Mouse (Mus musculus) testis, postnatal 14 days (tissue): ENCODE data around the gene Usp31.

Experiments
- DNase-seq: peaks from one replicate; pipeline ENCODE4 v3.0.0; 2021; ENCODE audit warnings: low spot score

Usp31 gene

DNA sequence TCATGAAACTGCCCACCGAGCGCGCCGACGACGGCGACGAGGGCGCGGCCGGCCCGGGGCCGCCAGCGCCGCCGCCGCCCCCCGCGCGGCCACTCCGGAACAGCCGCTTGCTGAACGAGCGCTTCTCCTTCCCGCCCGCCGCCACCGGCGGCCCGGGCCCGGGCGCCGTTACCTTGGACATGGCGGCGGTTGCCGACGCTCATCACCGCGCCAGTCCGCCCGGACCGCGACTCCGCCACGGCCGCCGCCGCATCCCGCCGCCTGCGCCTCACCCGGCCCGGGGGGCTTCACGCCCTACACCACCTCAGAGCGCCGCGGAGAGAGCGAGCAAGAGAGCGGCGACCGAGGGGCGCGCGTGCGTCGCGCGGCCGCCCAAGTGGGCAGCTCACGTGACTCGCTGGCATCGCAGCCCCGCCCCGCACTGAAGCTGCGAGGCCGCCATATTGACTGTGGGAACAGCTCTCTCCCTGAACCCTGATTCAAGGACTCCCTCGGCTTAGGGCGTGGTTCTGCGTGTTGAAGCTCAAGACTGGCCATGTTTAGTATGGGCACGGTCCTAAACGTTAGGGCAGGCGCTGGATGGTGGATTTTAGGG lies at the start of gene Usp31:
TSS of gene Usp31 (minus strand) at position 181 of the 595 bp plus-strand sequence.
- DNase-seq: peak; percentile 97

DNA sequence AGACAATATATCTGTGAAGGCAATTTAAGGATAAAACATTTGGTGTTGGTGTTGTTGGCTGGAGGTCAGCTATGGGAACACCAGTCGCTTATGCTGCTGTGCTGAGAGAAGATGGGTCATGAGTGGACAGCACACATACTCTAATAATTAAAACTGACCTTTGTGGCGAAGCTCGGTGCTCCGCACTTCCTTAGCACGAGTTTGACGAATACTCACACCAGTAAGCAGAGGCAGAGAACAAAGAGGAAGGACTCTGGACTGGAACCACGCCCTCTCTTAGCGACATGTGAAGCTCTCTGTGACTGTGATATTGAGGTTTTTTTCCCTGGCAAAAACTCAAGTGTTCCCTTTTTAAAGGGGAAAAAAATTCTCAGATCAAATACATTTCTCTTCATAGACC lies 47.7 kb upstream of the Usp31 start:
- DNase-seq: no peak

DNA sequence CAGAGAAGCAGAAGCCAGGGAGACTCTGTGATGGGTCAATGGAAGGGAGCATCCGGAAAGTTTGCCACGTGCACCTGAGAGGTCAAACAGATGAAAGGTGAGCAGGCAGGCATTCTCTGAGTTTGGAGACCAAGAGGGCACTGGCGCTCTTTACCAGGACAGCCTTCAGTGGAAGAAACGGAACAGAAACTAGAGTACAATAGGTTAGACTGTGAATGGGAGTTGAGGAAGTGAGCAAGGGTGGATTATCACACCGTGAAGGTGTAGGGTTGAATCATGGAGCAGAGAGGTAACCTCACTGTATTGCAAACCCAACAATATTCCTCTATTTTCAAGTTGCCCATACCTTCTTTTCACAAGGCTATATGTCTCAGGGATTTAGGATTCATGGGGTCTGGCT lies 43.2 kb upstream of the Usp31 start:
- DNase-seq: no peak

DNA sequence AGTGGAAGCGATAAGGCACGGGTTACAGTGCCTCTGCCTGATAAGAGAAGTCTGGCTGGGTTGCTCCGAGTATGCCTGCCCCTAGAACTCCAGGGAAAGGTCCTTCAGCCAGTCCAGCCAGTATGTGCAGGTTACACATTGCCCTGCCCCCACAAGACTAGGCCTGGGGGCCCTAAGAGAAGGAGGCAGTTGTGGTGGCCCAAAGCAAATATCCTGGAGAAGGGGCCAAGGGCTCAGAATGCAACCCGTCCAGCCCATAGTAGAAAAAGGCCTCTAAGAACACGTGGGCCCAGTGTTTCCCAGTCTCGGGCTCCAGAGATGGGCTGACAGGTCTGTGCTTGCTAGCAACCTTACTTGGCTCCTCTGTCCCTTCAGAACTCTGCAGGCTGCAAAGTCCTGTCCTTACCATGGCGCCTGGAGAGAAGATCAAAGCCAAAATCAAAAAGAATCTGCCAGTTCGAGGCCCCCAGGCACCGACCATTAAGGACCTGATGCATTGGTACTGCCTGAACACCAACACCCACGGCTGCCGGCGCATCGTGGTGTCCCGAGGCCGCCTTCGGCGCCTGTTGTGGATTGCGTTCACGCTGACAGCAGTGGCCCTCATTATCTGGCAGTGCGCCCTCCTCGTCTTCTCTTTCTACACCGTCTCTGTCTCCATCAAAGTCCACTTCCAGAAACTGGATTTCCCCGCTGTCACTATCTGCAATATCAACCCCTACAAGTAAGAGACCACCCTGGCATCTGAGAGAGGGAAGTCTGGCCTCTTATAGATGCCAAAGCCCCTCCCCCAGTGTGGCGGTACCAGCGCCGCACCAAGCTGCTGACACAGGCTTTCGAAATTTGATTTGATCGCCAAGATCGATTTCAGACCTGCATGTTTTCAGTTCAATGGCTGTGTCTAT lies 30.7 kb upstream of the Usp31 start:
- DNase-seq: no peak

DNA sequence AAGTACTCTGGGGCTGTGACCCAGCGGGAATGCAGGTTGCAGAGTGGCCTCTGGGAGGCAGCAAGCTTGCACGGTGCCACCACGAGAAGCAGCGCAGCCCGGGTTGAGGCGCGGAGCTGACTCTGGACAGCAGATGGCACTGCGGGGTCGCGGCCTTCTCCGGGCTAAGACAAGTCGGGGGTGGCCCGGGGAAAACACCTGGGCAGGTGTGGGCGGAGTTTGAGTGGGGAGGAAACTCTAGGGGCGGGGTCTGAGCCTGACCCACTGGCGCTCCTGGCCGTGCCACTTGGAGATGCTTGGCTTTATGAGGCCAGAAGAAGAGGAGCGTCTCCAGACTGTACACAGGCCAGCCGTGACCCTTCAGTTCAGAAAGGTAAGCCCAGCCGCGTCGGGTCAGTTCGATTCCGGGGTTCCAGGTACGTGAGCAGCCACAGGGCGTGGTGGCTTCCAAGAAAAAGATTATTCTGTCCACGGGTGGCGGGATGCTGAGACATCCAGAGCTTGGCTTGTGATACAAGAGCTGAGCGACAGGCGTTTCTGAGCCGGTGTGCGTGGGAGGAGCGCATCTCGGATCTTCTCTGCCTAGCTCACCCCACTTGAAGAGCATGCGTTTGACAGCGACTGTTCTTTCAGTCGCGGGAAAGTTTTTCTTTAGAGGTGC lies 27.2 kb upstream of the Usp31 start, which contains the start of gene Scnn1g:
TSS of gene Scnn1g (plus strand) at position 309 of the 661 bp plus-strand sequence.
- DNase-seq: peak; percentile 72

DNA sequence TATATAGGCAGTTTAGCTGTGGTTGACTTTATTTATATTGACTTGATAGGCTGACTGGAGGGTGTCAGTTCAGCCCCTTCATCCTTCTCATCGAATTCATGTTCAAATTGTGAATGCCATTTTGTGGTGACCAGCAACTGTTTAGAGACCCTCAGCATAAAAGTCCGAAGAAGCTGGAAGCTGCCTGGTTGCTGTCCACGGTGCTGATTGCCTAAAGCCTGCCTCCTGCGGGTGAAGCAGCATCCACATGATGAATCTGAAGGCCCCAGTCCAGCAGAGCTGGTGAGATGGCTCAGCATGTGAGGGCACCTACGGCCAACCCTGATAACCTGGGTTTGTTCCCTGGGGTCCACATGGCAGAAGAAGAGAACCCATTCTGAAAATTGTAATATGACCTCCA lies 23.2 kb upstream of the Usp31 start:
- peak; percentile 25 for DNase-seq

DNA sequence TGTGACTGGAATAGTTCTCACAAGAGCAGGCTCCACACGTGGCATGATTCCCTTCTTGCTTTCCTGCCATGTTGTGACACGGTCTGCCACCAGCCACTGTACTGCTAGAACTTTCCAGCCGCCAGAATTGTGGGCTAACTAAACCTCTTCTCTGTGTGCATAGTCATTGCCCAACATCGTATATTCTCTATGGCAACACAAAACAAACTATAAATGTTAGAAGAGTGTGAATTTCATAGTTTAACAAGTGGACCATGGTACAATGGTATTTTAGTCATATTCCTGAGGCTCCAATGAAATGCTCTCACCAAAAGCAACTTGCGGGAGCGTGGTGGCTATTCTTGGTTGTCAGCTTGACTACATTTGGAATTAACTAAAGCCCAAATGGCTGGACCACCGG lies 10.0 kb upstream of the Usp31 start:
- no peak for DNase-seq

DNA sequence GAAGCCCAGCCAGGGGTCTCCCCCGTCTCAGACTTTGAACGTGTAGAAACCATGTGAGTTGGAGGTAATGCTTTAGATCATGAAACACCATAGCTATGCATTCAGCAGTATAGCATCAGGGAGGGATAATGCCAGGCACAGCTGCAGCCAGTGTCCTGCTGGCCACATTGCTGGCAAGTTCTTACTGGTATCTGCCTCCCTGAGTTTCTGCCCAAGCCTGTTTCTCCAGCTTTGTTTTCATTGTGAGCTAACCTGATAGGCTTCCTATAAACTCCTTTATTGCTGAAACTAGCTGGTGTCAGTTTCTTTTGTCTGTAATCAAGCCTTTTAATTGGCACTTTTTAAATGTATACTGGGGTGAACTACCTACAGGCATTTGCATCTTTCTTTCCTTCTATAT lies 4.1 kb upstream of the Usp31 start:
- no peak for DNase-seq

DNA sequence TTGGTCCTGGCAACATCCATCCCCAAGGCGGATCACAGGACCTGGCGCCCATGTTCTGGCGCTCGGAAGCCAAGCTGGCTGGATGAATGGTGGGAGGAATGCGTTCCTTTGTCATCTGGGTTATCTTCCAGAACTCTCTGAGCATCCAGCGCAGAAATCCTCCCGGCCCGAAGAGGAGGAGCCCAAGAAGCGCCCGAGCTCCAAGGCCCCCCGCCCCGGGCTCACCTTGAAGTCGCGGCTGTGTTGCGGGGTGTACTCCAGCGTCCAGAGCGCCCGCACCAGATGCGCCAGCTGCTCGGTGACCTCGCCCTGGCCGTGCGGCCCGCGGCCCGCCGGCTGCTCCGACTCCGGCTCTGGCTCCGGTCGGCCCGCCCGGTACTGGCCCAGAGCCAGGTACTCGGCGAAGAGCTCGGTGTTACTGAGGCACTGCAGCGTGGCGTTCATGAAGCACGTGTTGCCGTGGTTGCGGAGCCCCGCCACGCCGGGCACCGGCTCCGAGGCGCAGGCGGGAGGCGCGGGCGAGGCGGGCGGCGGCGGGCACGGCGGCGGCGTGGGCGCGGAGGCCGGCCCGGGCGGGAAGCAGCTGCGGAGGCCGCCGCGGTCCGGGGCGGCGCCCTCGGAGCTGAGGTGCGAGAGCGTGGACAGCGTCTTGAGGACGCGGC lies 511 bp downstream of the Usp31 start:
- peak; percentile 59 for DNase-seq

DNA sequence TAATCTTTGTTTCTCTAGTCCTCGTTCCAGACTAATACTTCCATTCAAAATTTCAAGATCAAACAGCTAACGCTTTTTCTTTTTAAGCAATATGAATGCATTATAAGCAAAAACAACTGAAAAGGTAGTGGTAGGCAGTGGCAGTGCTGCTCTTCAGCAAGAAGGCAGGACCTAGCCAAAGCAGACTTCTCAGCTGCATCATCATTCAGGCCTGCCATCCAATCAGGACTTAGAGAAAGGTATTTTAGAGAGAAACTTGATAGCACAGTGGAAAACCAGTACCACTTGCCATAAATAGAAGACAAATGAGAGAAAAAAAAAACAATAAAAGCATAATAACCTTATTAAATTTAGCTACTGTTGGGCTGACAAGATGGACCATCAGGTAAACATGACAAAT lies 2.0 kb downstream of the Usp31 start:
- no peak for DNase-seq

DNA sequence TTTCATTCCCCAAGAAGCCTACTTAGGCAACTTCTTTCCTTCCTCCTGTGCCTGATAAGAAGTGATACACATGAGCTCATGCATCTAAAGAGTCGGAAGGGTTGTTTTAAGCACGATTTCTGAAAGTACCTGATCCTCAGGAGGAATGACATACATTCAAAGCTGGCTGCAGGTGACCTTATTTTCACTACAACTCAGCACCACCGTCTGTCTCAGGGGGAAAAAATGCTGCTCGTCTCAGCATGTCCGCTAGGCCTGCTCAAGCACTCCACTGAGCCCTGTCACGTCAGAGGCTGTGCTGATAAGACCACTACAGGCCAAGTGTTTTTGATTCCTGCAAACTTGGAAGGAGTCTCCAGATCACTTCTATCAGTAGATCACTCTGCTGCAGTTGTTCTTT lies 5.1 kb downstream of the Usp31 start:
- no peak for DNase-seq

DNA sequence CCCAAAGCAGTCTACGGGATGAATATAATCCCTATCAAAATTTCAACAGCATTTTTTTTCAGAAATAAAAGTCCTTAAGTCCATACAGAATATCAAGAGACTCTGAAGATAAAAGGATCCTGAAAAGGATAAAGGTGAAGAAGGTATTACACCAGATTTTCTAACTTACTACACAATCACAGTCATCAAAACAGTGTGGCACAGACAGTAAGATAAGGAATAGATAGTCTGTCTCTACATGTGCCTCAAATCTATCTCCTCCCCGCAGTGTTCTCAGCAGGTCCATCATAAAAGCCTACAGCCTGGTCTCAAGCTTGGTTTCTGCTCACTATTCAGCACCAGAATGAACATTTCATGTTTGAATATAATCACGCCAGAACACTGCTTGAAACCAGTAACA lies 6.6 kb downstream of the Usp31 start:
- DNase-seq: no peak

DNA sequence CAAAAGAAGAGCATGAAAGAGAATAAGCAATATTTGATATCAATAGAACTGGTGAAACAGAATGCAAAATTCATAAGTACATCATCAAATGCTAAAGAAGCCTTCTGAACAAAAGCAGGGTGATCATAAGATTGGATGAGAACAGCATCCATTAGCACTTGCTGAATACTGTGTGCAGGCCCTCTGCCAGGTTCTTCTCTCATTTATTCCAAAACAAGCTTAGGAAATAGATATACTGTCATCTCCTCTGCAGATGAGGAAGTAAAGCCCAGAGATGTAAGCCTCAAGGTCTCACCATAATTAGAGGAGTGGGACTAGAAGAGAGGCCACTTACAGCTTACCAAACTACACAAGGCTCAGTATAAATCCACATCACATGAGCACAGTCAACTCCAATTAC lies 7.8 kb downstream of the Usp31 start:
- no peak for DNase-seq

DNA sequence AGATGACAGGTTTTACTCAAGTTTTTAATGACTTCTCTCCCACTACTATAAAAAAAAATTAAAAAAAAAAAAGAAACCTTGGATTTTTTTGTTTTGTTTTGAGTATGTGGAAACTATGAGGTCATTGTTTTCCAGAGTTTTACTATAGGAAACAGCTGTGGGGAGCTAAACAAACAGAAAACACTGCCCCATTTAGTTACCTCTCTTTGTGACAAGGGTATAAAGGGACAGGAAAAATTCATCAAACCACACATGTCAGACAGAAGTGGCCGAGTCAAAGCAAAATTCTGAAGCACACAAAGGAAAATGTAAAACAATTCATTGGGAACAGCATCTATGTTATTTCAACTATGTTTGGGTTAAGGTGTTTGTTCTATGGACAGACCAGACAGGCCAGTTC lies 9.5 kb downstream of the Usp31 start:
- DNase-seq: no peak

DNA sequence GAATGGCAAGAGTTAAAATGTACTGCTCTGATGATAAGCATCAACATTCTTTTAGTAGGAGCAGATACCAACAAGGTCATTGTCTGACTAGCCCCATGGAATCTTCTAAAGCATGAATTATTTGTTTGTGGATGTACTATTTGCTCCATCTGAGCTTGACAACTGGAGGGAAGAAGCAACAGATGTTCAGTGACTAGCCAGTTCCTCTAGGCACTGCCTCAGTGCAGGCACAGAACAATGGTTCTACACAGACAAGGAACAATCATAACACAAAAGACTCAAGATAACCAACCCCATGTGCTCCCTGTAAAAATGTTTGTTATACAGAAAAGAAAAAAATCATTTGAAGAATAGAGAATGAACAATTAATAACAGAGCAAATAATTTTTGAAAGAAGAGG lies 9.9 kb downstream of the Usp31 start:
- DNase-seq: no peak

DNA sequence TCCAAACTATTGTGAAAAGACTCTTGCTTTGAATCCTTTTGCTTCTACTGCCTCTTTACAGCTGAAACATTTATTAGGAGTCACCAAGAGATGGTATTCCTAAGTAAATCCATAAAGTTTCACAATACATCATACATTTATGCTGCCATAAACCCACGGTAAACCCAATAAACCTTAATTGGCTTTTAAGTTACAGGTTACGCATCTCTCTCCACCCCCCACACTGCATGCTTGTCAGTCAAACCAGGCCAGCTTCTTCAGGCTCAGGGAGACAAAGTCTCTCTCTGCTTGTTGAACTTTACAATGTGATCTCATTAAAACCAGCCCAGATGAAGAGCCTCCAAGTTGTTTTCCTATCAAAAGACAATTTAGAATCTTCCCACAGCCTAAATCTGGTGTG lies 15.2 kb downstream of the Usp31 start:
- no peak for DNase-seq

DNA sequence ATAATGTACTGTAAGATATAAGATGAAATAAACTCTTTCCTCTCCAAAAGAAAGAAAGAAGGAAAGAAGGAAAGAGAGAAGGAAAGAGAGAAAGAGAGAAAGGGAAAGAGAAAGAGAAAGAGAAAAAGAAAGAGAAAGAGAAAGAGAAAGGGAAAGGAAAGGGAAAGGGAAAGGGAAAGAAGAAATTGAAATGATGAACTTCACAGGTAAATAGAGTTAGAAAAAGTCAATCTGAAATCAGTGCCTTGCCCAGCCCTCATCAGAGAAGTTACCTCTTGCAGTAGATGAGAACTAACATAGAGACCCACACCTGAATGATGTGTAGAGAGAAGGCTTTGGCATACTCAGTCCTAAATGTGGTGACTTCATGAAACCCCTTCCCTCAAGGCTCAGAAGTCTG lies 17.7 kb downstream of the Usp31 start:
- DNase-seq: no peak

DNA sequence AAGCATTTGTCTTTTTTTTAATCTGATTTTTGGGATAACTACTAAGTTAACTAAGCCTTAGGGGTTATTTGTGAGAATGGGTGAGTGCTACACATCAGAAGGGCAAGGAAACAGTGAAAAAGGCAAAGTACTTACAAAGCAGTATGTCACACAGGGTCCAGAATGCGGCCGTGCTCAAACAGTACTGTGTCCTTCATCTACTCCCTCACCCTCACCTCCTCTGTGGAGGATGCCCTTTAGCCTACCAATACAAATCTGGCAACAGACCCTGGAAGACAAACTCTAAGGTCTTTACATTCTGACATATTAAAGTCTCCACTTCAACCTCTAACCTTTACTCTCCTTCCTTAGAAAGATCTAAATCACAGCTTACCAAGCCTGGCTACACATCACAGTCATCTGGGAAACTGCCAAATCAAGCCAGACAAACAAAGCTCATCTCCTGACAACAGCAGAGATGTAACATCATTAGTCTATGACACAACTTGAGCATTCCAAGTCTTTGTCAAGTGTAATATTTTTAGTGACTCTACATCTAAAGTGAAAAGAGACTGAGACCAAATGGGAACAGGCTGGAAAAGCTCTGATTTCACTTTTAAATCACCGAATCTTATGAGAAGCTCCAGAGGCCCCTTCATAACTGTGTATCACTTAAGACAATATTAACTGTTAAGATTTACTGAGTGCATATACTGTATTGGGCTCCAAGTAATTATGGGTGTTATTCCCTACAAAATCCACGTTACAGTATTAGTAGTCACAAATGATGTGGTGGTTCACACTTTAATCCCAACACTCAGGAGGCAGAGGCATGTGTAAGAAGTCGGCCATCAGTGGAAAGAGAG lies 21.7 kb downstream of the Usp31 start:
- DNase-seq: no peak

DNA sequence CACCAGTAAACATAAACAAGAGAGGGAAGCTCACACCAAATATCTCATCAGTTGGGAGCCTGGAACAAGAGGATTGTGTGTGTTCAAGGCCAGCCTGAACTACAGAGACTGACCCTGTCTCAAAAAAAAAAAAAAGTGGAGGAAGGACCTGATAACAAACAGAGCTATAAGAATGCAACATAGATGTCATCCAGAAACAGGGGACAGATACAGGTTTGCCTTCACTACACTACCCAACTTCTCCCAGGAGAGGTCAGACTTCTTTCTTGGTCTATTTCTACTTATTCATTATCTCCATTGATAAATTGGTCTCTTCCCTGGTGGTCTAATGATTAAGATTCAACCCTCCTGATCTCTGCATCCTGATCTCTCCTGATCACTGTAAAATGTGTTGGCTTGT lies 25.9 kb downstream of the Usp31 start:
- no peak for DNase-seq

DNA sequence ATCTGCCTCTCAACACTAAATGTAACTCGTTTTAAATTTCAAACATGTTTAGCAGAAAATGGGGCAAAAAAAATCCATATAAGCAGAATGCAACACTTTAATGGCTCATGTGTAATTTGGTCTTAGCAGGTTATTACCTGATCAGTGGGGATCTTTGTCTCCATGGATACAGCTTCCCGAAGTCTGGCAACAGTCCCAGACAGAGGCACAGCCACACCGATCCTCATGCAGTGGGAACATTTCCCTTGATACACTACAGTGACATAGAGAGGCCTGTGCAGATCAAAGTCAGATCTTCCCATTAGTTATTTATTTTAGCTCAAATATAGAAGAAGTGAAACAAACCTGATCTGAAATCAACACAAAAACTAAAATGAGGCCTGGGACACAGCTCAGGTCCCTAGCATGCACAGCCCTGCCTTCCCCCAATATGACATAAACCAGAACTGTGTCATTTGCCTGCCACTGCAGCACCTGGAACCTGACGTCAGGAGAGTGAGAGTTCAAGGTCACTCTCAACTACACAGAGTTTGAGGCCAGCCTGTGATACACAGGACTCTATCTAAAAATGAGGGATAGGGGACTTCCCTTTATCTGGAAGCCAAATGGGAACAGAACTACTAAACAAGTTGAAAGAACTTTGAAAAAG lies 29.8 kb downstream of the Usp31 start:
- DNase-seq: no peak

DNA sequence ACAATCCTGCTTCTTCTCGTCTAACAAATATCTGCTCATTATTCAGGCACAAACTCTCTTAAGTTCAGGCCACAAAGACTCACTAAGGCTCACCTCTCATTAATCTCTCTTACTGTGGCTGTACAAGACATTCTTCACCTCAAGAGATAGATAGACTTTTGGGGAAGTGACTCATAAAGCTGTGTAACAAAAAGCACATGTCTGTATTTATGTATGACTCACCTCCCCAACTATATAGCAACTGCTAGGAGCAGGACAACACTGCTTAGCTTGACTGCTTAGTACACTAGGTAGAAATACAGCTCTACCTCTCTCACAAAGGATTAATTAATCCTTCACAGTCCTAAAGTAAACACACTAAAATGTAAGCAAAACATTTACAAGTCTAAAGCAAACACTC lies 46.3 kb downstream of the Usp31 start:
- DNase-seq: no peak
